Mouse (Mus musculus) myocyte (in vitro differentiated cells): Measurements from ENCODE around the gene Cd69. TPM values are rescaled to one million over a fixed set of nuclear protein-coding genes. Genes with fewer than 3 reads are reported as not detected.

Experiments
- H3K27me3 ChIP-seq: one replicate; pipeline ENCODE4 v1.6.1; 2011; ENCODE audit not compliant: control insufficient read depth, insufficient read depth, insufficient read length
- H3K36me3 ChIP-seq: one replicate; pipeline ENCODE4 v1.6.1; 2011; ENCODE audit not compliant: control insufficient read depth, insufficient read depth
- H3K4me2 ChIP-seq: one replicate; pipeline ENCODE4 v1.6.1; 2011; ENCODE audit warnings: low read depth, control low read depth
- H3K4me3 ChIP-seq: one replicate; pipeline ENCODE4 v1.5.1; 2011; ENCODE audit warnings: mild to moderate bottlenecking, control low read depth, moderate library complexity
- H3K79me2 ChIP-seq: one replicate; pipeline ENCODE4 v1.6.1; 2011; ENCODE audit not compliant: control insufficient read depth, insufficient read depth
- H3ac ChIP-seq: one replicate; pipeline ENCODE4 v1.6.1; 2011; ENCODE audit not compliant: control insufficient read depth, insufficient read length
- CEBPB ChIP-seq: IDR thresholded peaks from 2 replicates; pipeline ENCODE4 v1.6.1; 2011; ENCODE audit warnings: mild to moderate bottlenecking, moderate library complexity; ENCODE audit not compliant: poor library complexity, insufficient read depth, severe bottlenecking
- E2F4 ChIP-seq: IDR thresholded peaks from one replicate; pipeline ENCODE4 v1.6.1; 2011; ENCODE audit warnings: mild to moderate bottlenecking, control low read depth, moderate library complexity; ENCODE audit not compliant: insufficient read depth
- MAX ChIP-seq: IDR thresholded peaks from one replicate; pipeline ENCODE4 v1.6.1; 2011; ENCODE audit warnings: low read depth, mild to moderate bottlenecking, control low read depth
- MYOD1 ChIP-seq, 3 experiments: IDR thresholded peaks; one replicate each; pipeline ENCODE4 v1.6.1; 2011; ENCODE audit warnings: control low read depth in 2 of 3, low read depth in 2 of 3, mild to moderate bottlenecking in 2 of 3, moderate library complexity in 1 of 3; ENCODE audit not compliant: insufficient read length in 2 of 3, control insufficient read depth in 1 of 3
- MYOG ChIP-seq, 3 experiments: IDR thresholded peaks; one replicate each; pipeline ENCODE4 v1.6.1; 2011; ENCODE audit warnings: control low read depth in 2 of 3, low read depth in 2 of 3, mild to moderate bottlenecking in 2 of 3; ENCODE audit not compliant: insufficient read length in 2 of 3, control insufficient read depth in 1 of 3, insufficient read depth in 1 of 3
- POLR2A ChIP-seq: IDR thresholded peaks from one replicate; pipeline ENCODE4 v1.6.1; 2011; ENCODE audit warnings: low read depth, mild to moderate bottlenecking, control low read depth, moderate library complexity; ENCODE audit not compliant: insufficient read length
- POLR2AphosphoS2 ChIP-seq: IDR thresholded peaks from one replicate; pipeline ENCODE4 v1.6.1; 2011; ENCODE audit warnings: low read depth, control low read depth; ENCODE audit not compliant: insufficient read length
- REST ChIP-seq: IDR thresholded peaks from one replicate; pipeline ENCODE4 v1.6.1; 2011; ENCODE audit warnings: mild to moderate bottlenecking, control low read depth, moderate library complexity; ENCODE audit not compliant: insufficient read depth, insufficient read length
- SRF ChIP-seq: IDR thresholded peaks from one replicate; pipeline ENCODE4 v1.6.1; 2011; ENCODE audit warnings: low read depth; ENCODE audit not compliant: control insufficient read depth, insufficient read length
- TCF12 ChIP-seq: IDR thresholded peaks from one replicate; pipeline ENCODE4 v1.6.1; 2011; ENCODE audit warnings: mild to moderate bottlenecking, control low read depth; ENCODE audit not compliant: poor library complexity, insufficient read depth, severe bottlenecking
- TCF3 ChIP-seq: IDR thresholded peaks from one replicate; pipeline ENCODE4 v1.6.1; 2011; ENCODE audit warnings: low read depth, control low read depth; ENCODE audit not compliant: insufficient read length
- USF1 ChIP-seq: IDR thresholded peaks from one replicate; pipeline ENCODE4 v1.6.1; 2011; ENCODE audit warnings: low read depth, mild to moderate bottlenecking, control low read depth, moderate library complexity
- polyA plus RNA-seq: library from polyadenylated mRNA; unstranded; fragments of >200 nt; fragmentation: generic; extraction: Trizol; gene quantifications from one replicate; pipeline ENCODE4 v1.2.1, GENCODE M21; 2012; ENCODE audit warnings: missing spikeins

Cd69 gene
- polyA plus RNA-seq, 1 experiment: 0.23 TPM

DNA sequence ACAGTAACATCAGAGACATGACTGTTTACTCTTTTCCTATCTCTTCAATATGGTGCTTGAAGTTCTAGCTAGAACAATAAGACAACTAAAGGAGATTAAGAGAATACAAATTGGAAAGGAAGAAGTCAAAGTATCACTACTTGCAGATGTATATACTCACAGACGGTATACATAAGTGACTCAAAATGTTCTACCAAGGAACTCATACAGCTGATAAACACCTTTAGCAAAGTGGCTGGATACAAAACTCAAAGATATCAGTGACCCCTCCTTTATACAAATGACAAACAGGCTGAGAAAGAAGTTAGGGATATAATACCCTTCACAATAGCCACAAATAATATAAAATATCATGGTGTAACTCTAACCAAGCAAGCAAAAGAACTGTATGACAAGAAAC lies 54.2 kb downstream of the Cd69 start:
- H3K79me2 ChIP-seq: no peaks in the 10 kb centered on the region
- H3K4me2 ChIP-seq: no peak overlapping the region
- TF ChIP-seq TCF12 (no peak), CEBPB (no peak), MYOG (IDR thresholded peaks at IDR 0.05; ENCODE audit: control insufficient read depth in 1 of 3, insufficient read depth in 1 of 3, insufficient read length in 2 of 3, low read depth in 2 of 3) (no peak), MYOD1 (IDR thresholded peaks at IDR 0.05; ENCODE audit: control insufficient read depth in 1 of 3, insufficient read length in 2 of 3, low read depth in 2 of 3) (no peak), USF1 (no peak), TCF3 (no peak), POLR2A (no peak), SRF (no peak), E2F4 (no peak), POLR2AphosphoS2 (no peak), MAX (no peak), REST (no peak)
- no peaks in the 10 kb centered on the region for H3K27me3 ChIP-seq
- H3ac ChIP-seq: no peak overlapping the region
- H3K36me3 ChIP-seq: no peaks in the 10 kb centered on the region
- no peak overlapping the region for H3K4me3 ChIP-seq

DNA sequence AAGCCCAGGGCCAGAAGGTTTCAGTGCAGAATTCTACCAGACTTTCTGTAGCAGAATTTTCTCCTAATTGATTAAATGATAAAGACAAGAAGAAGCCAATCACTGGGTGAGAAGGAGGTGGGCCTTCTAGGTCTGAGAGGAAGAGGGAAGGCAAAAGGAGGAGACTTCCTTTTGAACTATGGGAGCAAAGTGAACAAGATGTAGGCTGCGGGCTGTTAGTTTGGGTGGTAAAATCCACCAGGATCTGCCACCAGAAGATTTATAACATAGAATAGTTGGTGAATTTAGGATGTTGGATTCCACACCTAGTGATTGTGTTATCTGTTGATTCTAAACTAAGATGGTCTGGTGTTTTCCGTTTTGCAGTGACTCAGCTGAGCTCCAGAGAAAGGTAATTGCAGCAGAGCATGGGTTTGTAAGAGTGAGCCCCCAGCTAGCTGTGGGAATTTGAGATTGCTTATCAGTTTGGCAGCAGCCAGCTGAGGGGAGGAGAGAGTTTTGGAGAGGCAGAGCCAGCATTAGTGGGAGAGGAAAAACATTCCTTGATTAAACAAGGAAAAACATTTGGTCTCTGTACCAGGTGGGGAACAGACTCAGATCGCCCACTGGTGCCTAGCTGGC lies 55.2 kb downstream of the Cd69 start:
- Histone ChIP-seq H3K4me2 (no peak overlapping the region), H3K79me2 (no peaks in the 10 kb centered on the region), H3K36me3 (no peaks in the 10 kb centered on the region), H3K27me3 (no peaks in the 10 kb centered on the region), H3ac (no peak overlapping the region), H3K4me3 (no peak overlapping the region)
- TF ChIP-seq REST (no peak), POLR2AphosphoS2 (no peak), TCF3 (no peak), MYOD1 (IDR thresholded peaks at IDR 0.05; ENCODE audit: control insufficient read depth in 1 of 3, insufficient read length in 2 of 3, low read depth in 2 of 3) (no peak), E2F4 (no peak), CEBPB (no peak), SRF (no peak), TCF12 (no peak), USF1 (no peak), POLR2A (no peak), MYOG (IDR thresholded peaks at IDR 0.05; ENCODE audit: control insufficient read depth in 1 of 3, insufficient read depth in 1 of 3, insufficient read length in 2 of 3, low read depth in 2 of 3) (no peak), MAX (no peak)

DNA sequence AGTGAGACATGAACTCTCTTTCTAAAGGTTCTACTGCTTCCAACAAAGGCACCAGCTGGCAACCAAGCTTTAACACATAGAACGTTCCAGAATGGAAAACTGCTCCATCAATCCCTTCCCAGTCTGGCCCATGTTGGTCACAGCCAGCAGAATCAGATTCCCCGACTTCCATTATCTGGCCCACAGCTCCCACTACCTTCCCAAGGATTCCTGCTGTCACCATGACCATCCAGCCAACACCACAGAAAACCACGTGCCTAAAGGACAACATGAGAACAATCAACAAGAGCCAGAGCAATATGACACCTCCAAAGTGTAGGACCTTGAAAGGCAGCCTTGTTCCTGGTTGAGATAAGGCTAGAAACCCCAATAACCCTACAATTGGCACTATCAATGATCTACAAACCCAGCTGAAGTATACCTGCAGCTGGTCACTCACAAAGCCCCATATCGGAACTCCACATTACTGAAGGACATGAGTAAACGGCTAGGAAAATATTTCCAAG lies 57.0 kb downstream of the Cd69 start:
- no peaks in the 10 kb centered on the region for H3K36me3 ChIP-seq
- H3K4me2 ChIP-seq: no peak overlapping the region
- TF ChIP-seq POLR2A: no peak
- no peak for TF ChIP-seq POLR2AphosphoS2
- no peak for TF ChIP-seq TCF3
- TF ChIP-seq MYOD1 (IDR thresholded peaks at IDR 0.05; ENCODE audit: control insufficient read depth in 1 of 3, insufficient read length in 2 of 3, low read depth in 2 of 3): no peak
- no peak for TF ChIP-seq MAX
- no peak for TF ChIP-seq SRF
- no peak for TF ChIP-seq REST
- no peak for TF ChIP-seq CEBPB
- TF ChIP-seq USF1: no peak
- no peak for TF ChIP-seq E2F4
- no peak for TF ChIP-seq MYOG (IDR thresholded peaks at IDR 0.05; ENCODE audit: control insufficient read depth in 1 of 3, insufficient read depth in 1 of 3, insufficient read length in 2 of 3, low read depth in 2 of 3)
- TF ChIP-seq TCF12: no peak
- no peaks in the 10 kb centered on the region for H3K27me3 ChIP-seq
- no peaks in the 10 kb centered on the region for H3K79me2 ChIP-seq
- no peak overlapping the region for H3K4me3 ChIP-seq
- H3ac ChIP-seq: no peak overlapping the region

Other genes starting within 250 kb of the Cd69 start
- gene Klrb1f, start 229.5 kb downstream of the Cd69 start, polyA plus RNA-seq: not detected
- gene Clec2e, start 174.5 kb downstream of the Cd69 start, polyA plus RNA-seq: not detected
- gene Clec2d, start 94.8 kb downstream of the Cd69 start, polyA plus RNA-seq: 19.7 TPM
- gene 4922502D21Rik, start 56.4 kb upstream of the Cd69 start, polyA plus RNA-seq: not detected
- gene Clec12a, start 67.3 kb upstream of the Cd69 start, polyA plus RNA-seq: not detected
- gene Clec12b, start 110.4 kb upstream of the Cd69 start, polyA plus RNA-seq: not detected
- not detected for gene Clec1b, start 121.9 kb upstream of the Cd69 start, polyA plus RNA-seq
- gene Clec9a, start 133.4 kb upstream of the Cd69 start, polyA plus RNA-seq: not detected
- gene Clec1a, start 176.6 kb upstream of the Cd69 start, polyA plus RNA-seq: 0.13 TPM
- 0.11 TPM for gene Olr1, start 231.7 kb upstream of the Cd69 start, polyA plus RNA-seq
- gene Tmem52b, start 237.1 kb upstream of the Cd69 start, polyA plus RNA-seq: not detected